Mouse (Mus musculus): ENCODE measurements around the gene Esrrb.

- TF ChIP-seq CTCF (IDR thresholded peaks at IDR 0.05) (no peak), POLR2A (IDR thresholded peaks at IDR 0.05; ENCODE audit: insufficient read depth, low read depth, low read length) (no peak), EP300 (IDR thresholded peaks at IDR 0.05; ENCODE audit: insufficient read depth, low read depth, low read length) (no peak)
Observed at GRCm38 (mm10) chr12:86547808-86548207, 186.9 kb downstream of the Esrrb start.
